Comparison of ENCODE assay signal across 24 mouse cellular contexts in genomic region chrX:169892100-169892499, GRCm38 (mm10).
DNase-seq lines count a peak whose midpoint lies in the region; ATAC-seq and TF ChIP-seq lines count a peak whose summit lies in the region.
"Had no signal": no experiment of that assay in that cellular context is flagged by ENCODE, and none has a peak within 500 bp of the region (broad histone marks: within the 10 kb centered on the region; RNA-seq: fewer than 3 reads in every experiment).

No protein-coding gene starts in this region.

- intact Hi-C loops in gastrocnemius, adult 2 months (cut with DNase I): no loop called here

- no peak overlapping the region for H3K4me2 ChIP-seq in midbrain, embryonic 11.5 days
- H3K4me2 ChIP-seq: embryonic facial prominence, embryonic 13.5 days; embryonic facial prominence, embryonic 15.5 days; forebrain, embryonic 12.5 days had no signal

- 0 out of 2 replicates have a peak overlapping the region, but pooled peaks have one; percentile 16 for H3K27ac ChIP-seq in gastrocnemius, adult 2 months
- no peak overlapping the region for H3K27ac ChIP-seq in liver, adult 2 months (replicated peaks; ENCODE audit: insufficient read depth, low read depth, low read length)
- H3K27ac ChIP-seq in midbrain, embryonic 11.5 days (ENCODE audit: low read depth, low read length): no peak overlapping the region
- no peak overlapping the region for H3K27ac ChIP-seq in midbrain, embryonic 10.5 days (replicated peaks)
- H3K27ac ChIP-seq: embryonic facial prominence, embryonic 13.5 days; embryonic facial prominence, embryonic 15.5 days; forebrain, embryonic 10.5 days; forebrain, embryonic 12.5 days had no signal

- H3K4me1 ChIP-seq in liver, adult 2 months (ENCODE audit: control insufficient read depth, insufficient read depth, low read length): no peaks in the 10 kb centered on the region; the same call in 1 of the 2 replicates
- H3K4me1 ChIP-seq in midbrain, embryonic 11.5 days (ENCODE audit: control insufficient read depth, insufficient read depth, low read length): peaks cover 2% of the 10 kb centered on the region; the same call in 1 of the 2 replicates
- peaks cover 17% of the 10 kb centered on the region for H3K4me1 ChIP-seq in midbrain, embryonic 10.5 days
- H3K4me1 ChIP-seq: embryonic facial prominence, embryonic 13.5 days; embryonic facial prominence, embryonic 15.5 days; forebrain, embryonic 12.5 days had no signal

- no peaks in the 10 kb centered on the region for H3K9me3 ChIP-seq in midbrain, embryonic 11.5 days (ENCODE audit: control insufficient read depth, low read length)
- no peaks in the 10 kb centered on the region for H3K9me3 ChIP-seq in midbrain, embryonic 10.5 days (replicated peaks)
- H3K9me3 ChIP-seq: embryonic facial prominence, embryonic 13.5 days; embryonic facial prominence, embryonic 15.5 days; forebrain, embryonic 10.5 days; forebrain, embryonic 12.5 days had no signal

- DNase-seq in gastrocnemius, adult 2 months: no peak
- DNase-seq in gastrocnemius, postnatal 25 days: no peak
- peak; percentile 33 for DNase-seq in liver, adult 2 months (ENCODE audit: extremely low read depth, low read depth, low spot score)
- no peak for DNase-seq in liver
- DNase-seq in midbrain, embryonic 11.5 days (ENCODE audit: low spot score, missing footprints): peak; percentile 35
- no peak for DNase-seq in midbrain, embryonic 10.5 days (ENCODE audit: low spot score)
- DNase-seq in urinary bladder, postnatal 4 days (ENCODE audit: low spot score in 2 of 2): no peak
- DNase-seq: adrenal gland, adult 2 months; adrenal gland, postnatal 10 days; adrenal gland, postnatal 25 days; B cell, adult 2 months; cerebellum, adult 11 months; cerebellum, adult 18-20 months; cerebellum, adult 8-10 months; cerebellum, adult 9-11 months; cerebellum, postnatal 14 days; cerebellum, postnatal 36 days; embryo, embryonic 11 days had no signal

- no peak overlapping the region for H3K4me3 ChIP-seq in gastrocnemius, adult 2 months
- no peak overlapping the region for H3K4me3 ChIP-seq in liver, adult 2 months (ENCODE audit: insufficient read depth, low read depth, low read length)
- H3K4me3 ChIP-seq in midbrain, embryonic 11.5 days (ENCODE audit: low read depth, low read length): no peak overlapping the region
- H3K4me3 ChIP-seq in midbrain, embryonic 10.5 days: no peak overlapping the region
- H3K4me3 ChIP-seq: embryonic facial prominence, embryonic 13.5 days; embryonic facial prominence, embryonic 15.5 days; erythroblast, embryonic 14.5 days; forebrain, embryonic 10.5 days; forebrain, embryonic 12.5 days had no signal

- ATAC-seq in midbrain, embryonic 11.5 days (ENCODE audit: low FRiP score): no peak
- ATAC-seq: forebrain, embryonic 14.5 days had no signal

- no peaks in the 10 kb centered on the region for H3K79me2 ChIP-seq in liver, adult 2 months (ENCODE audit: control insufficient read depth, insufficient read depth, low read length)

- H3K27me3 ChIP-seq in liver, adult 2 months (ENCODE audit: control insufficient read depth, insufficient read depth, low read length): no peaks in the 10 kb centered on the region
- no peaks in the 10 kb centered on the region for H3K27me3 ChIP-seq in midbrain, embryonic 11.5 days (ENCODE audit: control insufficient read depth, insufficient read depth, low read length)
- H3K27me3 ChIP-seq in midbrain, embryonic 10.5 days (ENCODE audit: low read depth, poor library complexity, severe bottlenecking): peaks cover 56% of the 10 kb centered on the region
- H3K27me3 ChIP-seq: embryonic facial prominence, embryonic 15.5 days had no signal

- H3K9ac ChIP-seq in liver, adult 2 months (ENCODE audit: low read depth, low read length): no peak overlapping the region
- no peak overlapping the region for H3K9ac ChIP-seq in midbrain, embryonic 11.5 days (ENCODE audit: low read length)
- H3K9ac ChIP-seq: embryonic facial prominence, embryonic 13.5 days; embryonic facial prominence, embryonic 15.5 days; forebrain, embryonic 12.5 days had no signal

- no peak for TF ChIP-seq CTCF in gastrocnemius, adult 2 months (IDR thresholded peaks at IDR 0.05)
- TF ChIP-seq CTCF in liver, adult 2 months (IDR thresholded peaks at IDR 0.05; ENCODE audit: low read depth, low read length): no peak

- no peaks in the 10 kb centered on the region for H3K36me3 ChIP-seq in liver, adult 2 months (ENCODE audit: control insufficient read depth, insufficient read depth, low read length)
- no peaks in the 10 kb centered on the region for H3K36me3 ChIP-seq in midbrain, embryonic 11.5 days (ENCODE audit: control insufficient read depth, insufficient read depth, low read length)
- H3K36me3 ChIP-seq in midbrain, embryonic 10.5 days: peaks cover 3% of the 10 kb centered on the region
- H3K36me3 ChIP-seq: embryonic facial prominence, embryonic 13.5 days; embryonic facial prominence, embryonic 15.5 days; forebrain, embryonic 12.5 days had no signal

- no peak for TF ChIP-seq POLR2A in liver, adult 2 months (IDR thresholded peaks at IDR 0.05; ENCODE audit: extremely low read depth, insufficient read depth, low read length)

Comparison
In these comparisons a context has a peak if more than half of its experiments do, and no peak if none do; other contexts are left out.
1. DNase-seq: peak in liver, adult 2 months (single experiment) and midbrain, embryonic 11.5 days (single experiment); none in gastrocnemius, adult 2 months (single experiment), gastrocnemius, postnatal 25 days (single experiment), liver (single experiment), midbrain, embryonic 10.5 days (single experiment) and urinary bladder, postnatal 4 days (0 of 2).